Mouse (Mus musculus) cerebral cortex, adult 2 months (tissue): ENCODE results near the gene Fgfr1op.

Source experiments
- WGBS: fragments of 180-500 bp; shearing (Covaris S2); methylation state at CpG from one replicate; pipeline ENCODE4 v1.1.7; 2018; 5-methylcytosine and 5-hydroxymethylcytosine counted together

Fgfr1op gene

DNA sequence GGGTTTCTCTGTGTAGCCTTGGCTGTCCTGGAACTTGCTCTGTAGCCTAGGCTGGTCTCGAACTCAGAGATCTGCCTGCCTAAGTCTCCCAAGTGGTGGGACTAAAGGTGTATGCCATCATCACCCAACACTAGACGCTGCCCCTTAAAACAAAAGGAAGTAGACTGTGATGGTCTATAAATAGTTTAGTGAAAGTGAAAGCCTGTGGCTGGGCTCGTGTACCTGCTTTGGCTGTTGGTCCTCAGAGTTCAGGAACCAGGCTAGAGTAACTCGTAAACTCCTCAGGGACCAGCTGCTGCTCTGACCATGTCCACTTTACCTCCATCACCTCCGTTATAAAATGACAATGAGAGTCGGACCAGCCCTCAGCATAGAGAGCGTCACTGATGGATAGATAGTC lies 5.0 kb downstream of the Fgfr1op start:
- WGBS: 88% methylated on average over 7 of the region's 7 CpGs

DNA sequence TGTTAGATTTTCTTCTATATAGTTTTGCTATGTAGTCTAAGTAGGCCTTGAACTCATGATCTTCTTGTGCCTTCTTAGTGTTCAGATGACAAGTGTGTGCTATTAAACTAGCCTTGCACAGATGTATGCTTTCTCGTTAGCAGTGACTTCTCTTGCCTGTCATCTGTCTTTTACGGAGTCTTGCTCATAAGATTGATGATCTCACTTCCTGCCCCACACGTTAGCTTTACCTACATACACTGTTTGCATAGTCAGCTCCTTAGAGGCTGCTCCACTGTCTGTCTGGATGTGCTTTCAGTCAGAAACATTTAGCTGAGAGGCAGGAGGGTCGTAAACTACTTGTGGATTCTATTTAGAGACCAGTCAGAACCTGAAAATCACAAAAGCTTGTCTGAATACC lies 5.8 kb downstream of the Fgfr1op start:
- 68% methylated on average over 4 of the region's 4 CpGs for WGBS

GRCm38 (mm10) chr17:8177090-8177489 lies 11.8 kb downstream of the Fgfr1op start:
- WGBS: 57% methylated on average over 5 of the region's 5 CpGs

DNA sequence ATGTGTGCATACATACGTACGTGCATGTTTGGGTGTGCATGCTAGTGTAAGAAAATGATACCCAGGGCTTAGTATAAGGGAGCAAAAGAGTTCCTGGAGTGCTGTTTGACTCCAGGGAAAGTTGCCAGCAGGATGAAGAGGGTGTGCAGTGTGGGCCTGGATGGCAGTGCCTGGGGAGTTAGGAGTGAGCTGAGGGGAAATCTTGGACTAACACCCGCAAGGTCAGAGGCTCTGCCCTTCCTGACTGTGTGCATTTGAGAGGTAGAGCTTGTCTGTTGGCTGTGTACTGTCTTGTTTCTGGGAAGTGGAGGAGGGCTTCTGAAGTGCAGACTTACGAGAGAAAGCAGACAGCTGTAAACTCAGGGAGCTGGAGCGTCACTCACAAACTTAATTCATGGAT lies 18.5 kb downstream of the Fgfr1op start:
- WGBS: 87% methylated on average over 5 of the region's 5 CpGs

- WGBS: 91% methylated on average over 7 of the region's 7 CpGs
Observed at GRCm38 (mm10) chr17:8184217-8184616, 18.9 kb downstream of the Fgfr1op start.

DNA sequence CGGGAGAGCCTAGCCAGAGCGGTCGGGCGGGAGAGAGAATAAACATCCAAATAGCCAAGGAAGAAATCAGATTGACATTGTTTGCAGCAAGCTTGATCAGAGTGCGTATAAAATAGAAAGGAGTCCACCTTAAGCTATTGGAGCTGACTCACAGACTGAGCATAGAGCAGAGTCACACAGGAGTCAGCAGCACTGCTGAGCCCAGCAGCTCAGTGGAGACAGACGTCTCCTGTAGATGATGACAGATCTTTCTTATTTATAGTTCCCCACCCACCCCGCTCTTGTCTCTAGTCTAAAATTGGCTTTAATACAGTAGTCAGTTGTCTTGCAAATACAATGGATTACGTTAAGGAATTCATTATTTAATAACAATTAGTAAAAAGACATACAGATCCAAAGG lies 28.4 kb downstream of the Fgfr1op start:
- WGBS: 58% methylated on average over 8 of the region's 8 CpGs

GRCm38 (mm10) chr17:8195685-8196376 lies 30.5 kb downstream of the Fgfr1op start:
- 87% methylated on average over 8 of the region's 8 CpGs for WGBS

DNA sequence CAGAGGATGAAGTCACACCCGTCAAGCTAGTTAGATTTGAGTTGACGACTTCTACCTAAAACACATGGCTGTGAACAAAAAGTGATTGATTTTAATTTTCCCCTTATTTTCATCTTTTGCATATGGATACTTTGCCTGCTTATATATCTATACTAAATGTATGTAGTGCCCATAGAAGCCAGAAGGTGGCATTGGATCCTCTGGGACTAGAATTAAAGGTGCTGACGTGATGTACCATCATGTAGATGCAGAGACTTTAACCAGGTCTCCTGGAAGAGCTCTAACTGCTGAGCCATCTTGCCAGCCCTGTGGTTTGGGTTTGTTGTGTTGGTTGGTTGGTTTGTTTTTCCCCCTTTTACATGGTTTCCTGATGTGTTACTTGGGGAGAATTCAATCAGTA lies 32.4 kb downstream of the Fgfr1op start:
- WGBS: 63% methylated on average over 3 of the region's 3 CpGs

DNA sequence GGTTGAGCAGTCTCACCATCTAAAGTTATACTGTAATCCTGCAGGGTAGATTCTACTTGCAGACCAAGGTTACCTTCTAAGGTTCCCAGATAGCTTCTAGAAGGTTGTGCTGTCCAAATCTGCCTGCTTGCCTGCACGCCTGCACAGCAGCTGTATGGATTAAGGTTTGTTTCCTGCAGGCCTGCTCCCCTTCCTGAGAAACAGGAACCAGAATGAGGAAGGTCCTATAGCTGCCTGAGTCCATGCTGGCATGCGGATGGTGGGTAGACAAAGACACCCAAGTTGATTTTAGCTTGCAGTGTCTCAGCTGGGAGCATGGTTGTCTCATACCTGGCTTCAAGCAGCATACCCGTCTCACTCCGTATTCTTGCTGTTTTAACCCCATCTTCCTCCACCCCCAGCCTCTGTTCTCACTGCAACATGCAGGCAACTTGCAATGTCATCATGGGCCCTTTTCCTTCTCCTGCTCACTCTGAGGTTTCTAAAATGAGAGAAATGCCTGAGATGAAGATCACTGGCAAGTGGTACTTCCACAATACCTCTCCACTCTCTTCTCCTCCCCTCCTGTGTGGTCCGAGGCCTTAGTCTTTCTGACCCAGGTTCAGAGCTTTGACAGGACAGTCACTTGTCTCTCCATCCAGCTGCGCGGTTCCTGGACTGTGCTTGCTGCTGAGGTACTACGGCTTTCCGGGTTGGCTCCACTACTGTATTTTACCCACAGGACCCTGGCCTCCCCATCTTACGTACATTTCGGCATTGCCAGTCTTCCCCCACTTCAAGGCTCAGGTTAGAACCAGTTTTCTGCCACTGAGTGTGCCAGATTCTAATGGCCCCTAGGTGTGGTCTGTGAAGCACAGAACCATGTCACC lies 34.0 kb downstream of the Fgfr1op start:
- WGBS: 90% methylated on average over 11 of the region's 11 CpGs

DNA sequence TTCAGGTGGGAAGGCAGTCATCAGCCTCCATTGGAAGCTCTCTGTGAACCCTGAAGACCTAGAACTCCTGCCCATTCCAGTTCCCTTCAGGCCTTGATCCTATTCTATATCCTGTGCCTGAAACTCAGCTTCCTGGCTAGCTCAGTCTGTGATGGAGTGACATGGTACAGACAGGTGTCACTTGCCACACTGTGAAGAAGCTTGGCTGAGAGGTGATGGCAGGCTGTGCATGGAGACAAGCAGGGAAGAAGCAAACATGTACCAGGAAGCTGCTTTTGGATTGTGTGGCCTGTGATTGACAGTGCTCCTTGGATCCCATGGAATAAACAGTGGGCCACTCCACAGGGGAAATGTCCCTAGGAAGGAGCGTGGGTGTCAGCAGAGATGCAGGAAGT lies 34.6 kb downstream of the Fgfr1op start:
- whole genome bisulfite sequencing: 85% methylated on average over 1 of the region's 1 CpGs

GRCm38 (mm10) chr17:8203487-8203886 lies 38.2 kb downstream of the Fgfr1op start:
- WGBS: 68% methylated on average over 1 of the region's 1 CpGs

DNA sequence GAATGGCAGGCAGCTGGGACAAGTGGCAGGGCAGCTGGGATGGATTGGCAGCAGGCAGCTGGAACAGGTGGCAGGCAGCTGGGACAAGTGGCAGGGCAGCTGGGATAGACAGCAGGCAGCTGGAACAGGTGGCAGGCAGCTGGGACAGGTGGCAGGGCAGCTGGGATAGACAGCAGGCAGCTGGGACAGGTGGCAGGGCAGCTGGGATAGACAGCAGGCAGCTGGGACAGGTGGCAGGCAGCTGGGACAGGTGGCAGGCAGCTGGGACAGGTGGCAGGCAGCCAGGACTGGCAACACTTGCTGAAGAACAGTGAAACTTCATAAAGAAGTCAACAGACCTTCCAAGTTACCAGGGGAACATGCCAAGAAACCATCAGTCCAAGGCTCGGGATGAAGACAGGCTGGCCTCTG lies 39.9 kb downstream of the Fgfr1op start:
- WGBS: 44% methylated on average over 1 of the region's 1 CpGs

- 93% methylated on average over 5 of the region's 5 CpGs for WGBS
Observed at GRCm38 (mm10) chr17:8206691-8207090, 41.4 kb downstream of the Fgfr1op start.

DNA sequence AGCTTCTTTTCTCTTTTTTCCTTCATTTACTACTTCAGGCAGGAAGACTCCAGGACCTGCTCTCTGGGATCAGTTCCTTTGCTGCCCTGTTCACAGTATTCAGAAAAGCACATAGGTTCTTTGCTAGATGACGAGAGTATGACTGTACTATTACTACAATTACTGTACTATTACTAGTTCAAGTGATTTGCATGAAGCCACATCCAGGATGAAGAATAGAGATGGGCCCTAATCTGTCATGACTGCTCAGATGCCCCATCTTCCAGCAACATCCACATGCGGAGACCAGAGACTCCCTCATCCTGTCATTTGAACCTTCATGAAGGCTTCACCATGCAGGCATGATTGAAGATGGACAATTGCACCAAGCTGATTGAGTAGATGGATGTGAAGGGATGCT lies 44.4 kb downstream of the Fgfr1op start:
- WGBS: 97% methylated on average over 2 of the region's 2 CpGs

DNA sequence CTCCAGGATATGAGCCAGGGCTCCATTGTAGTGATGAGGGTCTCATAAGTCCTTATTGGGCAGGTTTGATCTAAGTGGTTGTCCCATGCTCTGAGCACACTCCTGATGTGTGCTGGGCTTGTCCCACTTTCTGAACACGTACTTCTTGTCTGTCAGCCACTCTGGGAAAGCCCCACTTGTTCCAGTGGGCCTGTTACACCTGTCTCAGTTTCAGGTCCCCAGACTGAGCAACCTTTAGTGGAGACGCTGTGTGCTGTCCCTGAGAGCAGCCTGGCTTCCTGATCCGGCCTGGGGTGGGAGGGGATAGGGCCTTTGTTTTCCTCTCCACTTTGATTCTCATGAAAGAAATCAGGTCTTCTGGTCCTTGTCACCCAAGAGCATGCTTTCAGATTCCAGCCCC lies 44.9 kb downstream of the Fgfr1op start:
- 78% methylated on average over 3 of the region's 3 CpGs for WGBS

GRCm38 (mm10) chr17:8210675-8211074 lies 45.4 kb downstream of the Fgfr1op start:
- 77% methylated on average over 10 of the region's 10 CpGs for WGBS

GRCm38 (mm10) chr17:8211399-8211798 lies 46.1 kb downstream of the Fgfr1op start:
- 79% methylated on average over 6 of the region's 6 CpGs for WGBS

GRCm38 (mm10) chr17:8214369-8214768 lies 49.1 kb downstream of the Fgfr1op start:
- WGBS: 78% methylated on average over 1 of the region's 1 CpGs

DNA sequence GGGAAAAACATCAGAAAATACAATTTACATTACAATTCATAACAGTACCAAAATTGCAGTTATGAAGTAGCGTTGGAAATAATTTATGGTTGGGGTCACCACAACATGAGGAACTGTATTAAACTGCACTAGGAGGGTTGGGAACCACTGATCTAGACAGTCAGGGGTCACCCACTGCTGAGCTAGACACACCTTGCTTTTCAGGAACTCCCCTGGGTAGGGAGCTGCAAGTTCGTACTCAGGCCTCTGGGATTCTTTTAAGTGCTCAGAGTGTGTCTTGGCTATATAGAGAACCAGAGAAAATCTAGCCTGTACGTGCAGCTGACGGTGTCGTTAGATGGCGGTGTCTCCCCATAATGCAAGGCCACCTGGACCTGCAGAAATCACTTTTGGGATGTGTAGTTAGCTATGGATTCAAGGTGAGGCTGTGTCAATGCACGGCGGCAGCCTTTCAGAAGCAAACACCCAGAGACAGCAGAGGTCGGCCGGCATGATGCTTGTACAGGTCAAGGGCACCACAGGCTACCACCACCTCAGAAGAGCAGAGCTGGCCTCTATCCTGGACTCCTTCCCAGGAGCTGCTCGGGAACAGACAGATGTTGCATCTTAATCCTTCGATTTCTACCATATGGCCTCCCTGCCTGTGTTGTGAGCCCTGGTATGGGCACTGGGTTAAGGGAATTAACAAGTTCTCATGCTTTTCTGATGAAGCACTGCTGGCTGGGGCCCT lies 49.9 kb downstream of the Fgfr1op start:
- WGBS: 89% methylated on average over 12 of the region's 12 CpGs

DNA sequence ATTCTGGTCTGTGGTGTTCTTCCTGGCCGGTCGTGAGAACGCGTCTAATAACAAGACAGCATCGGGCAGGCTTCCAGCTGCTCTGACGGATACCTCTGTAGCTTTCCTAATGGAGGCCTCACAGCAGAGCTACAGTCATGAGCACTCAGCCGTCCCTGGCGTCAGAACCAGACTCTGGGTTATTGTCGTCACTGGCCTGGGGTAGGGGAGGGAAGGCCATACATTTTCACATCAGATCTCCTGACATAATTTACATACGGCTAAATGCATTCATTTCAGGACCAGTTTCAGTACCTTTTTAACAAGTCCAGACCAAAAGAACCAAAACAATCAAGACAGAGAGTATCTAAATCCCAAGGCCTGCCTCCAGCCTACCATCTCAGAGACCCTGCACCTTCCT lies 57.9 kb downstream of the Fgfr1op start:
- 74% methylated on average over 10 of the region's 10 CpGs for WGBS

DNA sequence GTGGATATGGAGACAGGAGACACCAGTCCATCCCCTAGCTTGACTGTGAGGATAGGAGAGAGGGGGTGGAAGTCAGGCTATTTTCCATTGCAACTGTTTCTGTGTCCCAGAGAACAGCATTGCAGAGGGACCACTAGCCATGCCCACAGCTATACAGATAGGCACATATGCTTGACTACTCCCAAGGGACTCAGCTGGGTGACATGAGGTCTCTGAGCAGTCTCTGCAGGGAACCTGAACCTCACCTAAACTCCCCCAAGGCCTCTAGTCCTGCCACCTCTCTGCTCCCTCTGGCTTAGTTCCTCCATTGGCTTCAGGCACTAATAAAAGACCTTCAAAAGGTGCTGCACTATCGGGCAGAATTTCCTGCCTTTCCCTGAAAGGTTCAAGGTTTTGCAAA lies 58.8 kb downstream of the Fgfr1op start:
- WGBS: 88% methylated on average over 1 of the region's 1 CpGs

- 92% methylated on average over 2 of the region's 2 CpGs for WGBS
Observed at GRCm38 (mm10) chr17:8225166-8225565, 59.9 kb downstream of the Fgfr1op start.

DNA sequence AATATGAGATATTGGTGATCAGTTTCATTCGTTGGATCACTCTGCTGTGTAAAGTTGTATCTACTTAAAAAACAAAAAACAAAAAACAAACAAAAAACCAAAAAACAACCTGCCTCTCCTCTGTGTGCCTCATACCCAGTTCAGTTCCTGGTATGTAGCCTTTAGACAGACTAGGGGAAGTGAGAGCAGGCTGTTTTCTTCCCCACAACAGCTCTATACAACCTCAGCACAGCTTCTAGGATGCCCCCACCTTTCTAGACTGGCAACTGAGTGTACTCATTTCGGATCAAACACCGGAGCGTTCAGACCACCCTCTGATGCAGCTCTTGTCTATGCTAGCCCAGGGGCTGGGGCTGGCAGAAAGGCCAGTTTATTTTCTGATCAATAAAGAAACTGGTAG lies 60.4 kb downstream of the Fgfr1op start:
- 73% methylated on average over 4 of the region's 4 CpGs for whole genome bisulfite sequencing
